Mouse (Mus musculus): ENCODE measurements at regions not wholly inside any gene's neighbourhood (a gene's known extent, or its start where the extent isn't known, plus 50 kb on each side); places are given as distances from the start of the nearest gene placed in this dataset.
"Not testable (repeated sequence)": the region's sequence is repeated elsewhere in the genome, so short reads cannot be mapped to it uniquely, and the experiment has no call there.

- WGBS = 33% methylated on average over 7 of the region's 7 CpGs
- ATAC-seq (ENCODE audit: borderline replicate concordance, extremely low read depth, low FRiP score, low TSS enrichment) = no peak
Observed at GRCm38 (mm10) chr15:5817901-5818576, 481.5 kb upstream of the Dab2 start.

DNA sequence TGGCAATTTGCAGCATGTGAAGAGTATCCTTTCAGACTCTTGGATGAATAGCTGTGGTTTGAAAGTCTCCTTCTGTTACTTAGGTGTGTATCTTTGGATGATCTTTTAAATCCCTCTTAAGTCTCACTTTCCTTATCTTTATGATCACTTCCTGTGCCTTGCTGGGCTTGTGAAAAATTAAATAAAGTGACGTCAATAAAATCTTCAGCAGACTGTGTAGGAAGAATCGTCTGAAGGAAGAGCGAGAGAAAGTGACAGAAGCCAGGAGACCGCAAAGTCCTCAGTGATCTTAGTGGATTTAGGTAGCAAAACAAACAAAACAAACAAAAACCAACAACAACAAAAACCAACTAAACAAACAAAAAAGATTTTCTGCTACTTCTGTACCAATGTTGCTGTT lies 459.6 kb upstream of the Dab2 start:
- ATAC-seq (ENCODE audit: borderline replicate concordance, extremely low read depth, low FRiP score, low TSS enrichment) = no peak
- H3K36me3 ChIP-seq = no peaks in the 10 kb centered on the region
- no peaks in the 10 kb centered on the region for H3K27me3 ChIP-seq
- H3K9ac ChIP-seq = no peak overlapping the region
- H3K27ac ChIP-seq = no peak overlapping the region
- H3K4me1 ChIP-seq = no peaks in the 10 kb centered on the region
- H3K4me2 ChIP-seq = no peak overlapping the region
- H3K9me3 ChIP-seq = no peaks in the 10 kb centered on the region
- no peak overlapping the region for H3K4me3 ChIP-seq
- 63% methylated on average over 4 of the region's 4 CpGs for WGBS

More at GRCm38 (mm10) chr15:5817901-5818576, 481.5 kb upstream of the Dab2 start:
- H3K9me3 ChIP-seq = no peaks in the 10 kb centered on the region
- H3K9ac ChIP-seq = no peak overlapping the region
- no peak overlapping the region for H3K27ac ChIP-seq
- H3K4me2 ChIP-seq = no peak overlapping the region
- H3K27me3 ChIP-seq = no peaks in the 10 kb centered on the region
- H3K4me3 ChIP-seq = no peak overlapping the region
- no peaks in the 10 kb centered on the region for H3K36me3 ChIP-seq
- no peaks in the 10 kb centered on the region for H3K4me1 ChIP-seq

DNA sequence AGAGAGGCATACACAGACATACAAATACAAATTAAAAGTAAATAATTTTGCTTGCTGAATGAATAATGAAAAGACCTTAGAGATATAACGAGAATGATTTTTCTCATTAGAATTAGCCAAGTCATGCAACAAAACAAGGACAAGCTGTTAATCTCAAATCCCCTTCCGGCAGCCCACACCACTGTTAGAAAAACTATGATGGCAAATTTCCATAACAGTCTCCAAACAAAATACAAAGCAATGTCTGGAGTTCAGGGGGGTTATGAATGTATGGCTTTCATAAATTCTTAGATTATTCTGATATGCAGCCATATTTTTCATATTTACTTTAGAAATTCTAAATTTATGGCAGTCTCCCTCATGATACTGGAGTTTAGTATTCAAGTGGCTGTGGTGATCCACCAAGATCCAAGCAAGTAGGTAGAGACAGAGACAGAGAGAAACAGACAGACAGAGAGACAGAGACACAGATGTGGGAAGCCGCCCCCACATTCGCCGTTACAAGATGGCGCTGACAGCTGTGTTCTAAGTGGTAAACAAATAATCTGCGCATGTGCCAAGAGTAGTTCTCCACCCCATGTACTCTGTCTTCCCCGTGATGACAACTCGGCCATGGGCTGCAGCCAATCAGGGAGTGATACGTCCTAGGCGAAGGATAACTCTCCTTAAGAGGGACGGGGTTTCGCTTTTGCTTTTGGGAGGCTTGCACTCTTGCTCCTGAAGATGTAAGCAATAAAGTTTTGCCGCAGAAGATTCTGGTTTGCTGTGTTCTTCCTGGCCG lies 458.0 kb upstream of the Dab2 start:
- ATAC-seq (ENCODE audit: borderline replicate concordance, extremely low read depth, low FRiP score, low TSS enrichment); H3K27me3 ChIP-seq: not testable (repeated sequence)
- WGBS = 84% methylated on average over 15 of the region's 15 CpGs

GRCm38 (mm10) chr15:5846571-5846970 lies 453.0 kb upstream of the Dab2 start:
- Histone ChIP-seq H3K4me1 (no peaks in the 10 kb centered on the region), H3K27me3 (no peaks in the 10 kb centered on the region), H3K27ac (no peak overlapping the region), H3K9me3 (no peaks in the 10 kb centered on the region), H3K9ac (no peak overlapping the region), H3K4me2 (no peak overlapping the region), H3K4me3 (no peak overlapping the region), H3K36me3 (no peaks in the 10 kb centered on the region)
- 87% methylated on average over 5 of the region's 5 CpGs for WGBS
- ATAC-seq (ENCODE audit: borderline replicate concordance, extremely low read depth, low FRiP score, low TSS enrichment) = no peak

More for the DNA sequence above, 458.0 kb upstream of the Dab2 start:
- H3K9me3 ChIP-seq, H3K4me2 ChIP-seq, H3K4me3 ChIP-seq, H3K4me1 ChIP-seq, H3K36me3 ChIP-seq, H3K27ac ChIP-seq, H3K9ac ChIP-seq: not testable (repeated sequence)

DNA sequence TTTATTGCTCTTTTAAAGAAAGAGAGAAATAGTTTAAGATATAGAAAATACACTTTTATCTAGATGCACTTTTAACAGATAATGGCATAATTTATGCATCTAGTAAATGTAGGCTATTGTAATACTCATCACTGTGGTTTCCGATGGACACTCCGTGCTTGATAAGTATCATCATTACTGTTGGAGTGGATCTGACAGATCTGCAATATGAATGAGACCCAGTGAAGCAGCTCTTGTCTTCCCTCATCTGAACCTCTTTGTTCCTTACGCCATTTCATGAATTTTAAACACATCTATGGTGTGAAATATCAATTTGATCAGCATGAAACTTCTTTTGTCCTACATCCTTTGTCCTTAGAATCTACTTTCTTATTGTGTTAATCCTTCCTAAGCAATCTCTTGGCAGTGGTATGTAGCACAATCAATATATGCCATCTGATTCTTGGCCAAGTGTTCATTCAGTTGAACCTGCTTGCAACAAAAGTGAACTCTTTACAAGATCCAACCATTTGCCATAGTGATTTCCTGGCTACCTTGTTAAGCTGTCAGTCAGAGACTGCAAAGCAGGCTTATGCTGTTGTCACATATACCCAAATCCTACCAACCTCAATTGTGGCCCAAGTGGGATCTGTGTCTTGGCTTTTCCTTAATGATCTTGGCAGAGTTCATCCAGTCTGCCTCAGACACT lies 452.0 kb upstream of the Dab2 start:
- Histone ChIP-seq H3K27me3 (no peaks in the 10 kb centered on the region), H3K9me3 (no peaks in the 10 kb centered on the region), H3K36me3 (no peaks in the 10 kb centered on the region), H3K4me1 (no peaks in the 10 kb centered on the region), H3K4me2 (no peak overlapping the region), H3K9ac (no peak overlapping the region), H3K27ac (no peak overlapping the region), H3K4me3 (no peak overlapping the region)
- WGBS = 88% methylated on average over 3 of the region's 3 CpGs
- no peak for ATAC-seq (ENCODE audit: borderline replicate concordance, extremely low read depth, low FRiP score, low TSS enrichment)

DNA sequence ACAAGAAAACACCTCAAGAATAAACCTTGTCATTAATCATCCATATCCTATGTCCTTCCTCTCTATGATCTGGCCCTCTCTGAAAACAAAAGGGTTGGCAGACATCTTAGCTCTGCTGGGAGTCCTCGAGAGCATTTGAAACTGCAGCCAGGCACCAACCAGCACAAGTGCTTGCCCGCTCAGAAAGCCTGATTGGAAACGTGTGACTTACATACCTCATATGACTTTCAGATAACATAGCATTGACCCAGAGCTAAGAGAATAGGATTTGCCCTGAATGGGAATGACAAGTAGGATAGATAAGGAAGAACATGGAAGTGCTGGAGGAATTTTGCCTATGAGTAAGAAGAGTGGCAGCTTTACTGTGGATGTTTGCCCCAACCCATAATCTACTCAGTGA lies 447.1 kb upstream of the Dab2 start:
- no peak overlapping the region for H3K4me3 ChIP-seq
- no peak overlapping the region for H3K4me2 ChIP-seq
- no peak overlapping the region for H3K27ac ChIP-seq
- 38% methylated on average over 3 of the region's 3 CpGs for WGBS
- no peaks in the 10 kb centered on the region for H3K36me3 ChIP-seq
- no peaks in the 10 kb centered on the region for H3K9me3 ChIP-seq
- no peaks in the 10 kb centered on the region for H3K4me1 ChIP-seq
- no peak for ATAC-seq (ENCODE audit: borderline replicate concordance, extremely low read depth, low FRiP score, low TSS enrichment)
- H3K9ac ChIP-seq = no peak overlapping the region
- H3K27me3 ChIP-seq = no peaks in the 10 kb centered on the region

GRCm38 (mm10) chr15:5869289-5869688 lies 430.3 kb upstream of the Dab2 start:
- no peaks in the 10 kb centered on the region for H3K36me3 ChIP-seq
- H3K4me1 ChIP-seq = no peaks in the 10 kb centered on the region
- H3K9me3 ChIP-seq = no peaks in the 10 kb centered on the region
- H3K4me3 ChIP-seq = no peak overlapping the region
- H3K27ac ChIP-seq = no peak overlapping the region
- H3K9ac ChIP-seq = no peak overlapping the region
- WGBS = 28% methylated on average over 12 of the region's 12 CpGs
- no peaks in the 10 kb centered on the region for H3K27me3 ChIP-seq
- peak overlapping the region; percentile 2; the same call in 1 of the 2 replicates for H3K4me2 ChIP-seq
- no peak for ATAC-seq (ENCODE audit: borderline replicate concordance, extremely low read depth, low FRiP score, low TSS enrichment)

DNA sequence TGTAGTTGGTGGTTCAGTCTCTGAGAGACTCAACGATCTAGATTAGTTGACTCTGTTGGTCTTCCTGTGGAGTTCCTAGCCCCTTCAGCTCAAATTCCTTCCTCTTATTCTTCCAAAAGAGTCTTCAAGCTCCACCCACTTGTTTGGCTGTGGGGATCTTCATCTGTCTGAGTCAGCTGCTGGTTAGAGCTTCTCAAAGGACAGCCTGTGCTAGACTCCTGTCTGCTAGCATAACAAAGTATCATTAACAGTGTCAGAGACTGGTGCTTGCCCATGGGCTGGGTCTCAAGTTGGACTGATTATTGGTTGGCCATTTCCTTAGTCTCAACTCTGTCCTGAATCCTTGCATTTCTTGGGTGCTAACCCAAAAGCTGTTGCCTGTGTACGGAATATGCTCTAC lies 429.7 kb upstream of the Dab2 start:
- Histone ChIP-seq H3K4me2 (no peak overlapping the region), H3K27ac (no peak overlapping the region), H3K4me1 (no peaks in the 10 kb centered on the region), H3K4me3 (no peak overlapping the region), H3K9ac (no peak overlapping the region), H3K9me3 (no peaks in the 10 kb centered on the region), H3K36me3 (no peaks in the 10 kb centered on the region), H3K27me3 (no peaks in the 10 kb centered on the region)
- 59% methylated on average over 2 of the region's 2 CpGs for WGBS
- no peak for ATAC-seq (ENCODE audit: borderline replicate concordance, extremely low read depth, low FRiP score, low TSS enrichment)

DNA sequence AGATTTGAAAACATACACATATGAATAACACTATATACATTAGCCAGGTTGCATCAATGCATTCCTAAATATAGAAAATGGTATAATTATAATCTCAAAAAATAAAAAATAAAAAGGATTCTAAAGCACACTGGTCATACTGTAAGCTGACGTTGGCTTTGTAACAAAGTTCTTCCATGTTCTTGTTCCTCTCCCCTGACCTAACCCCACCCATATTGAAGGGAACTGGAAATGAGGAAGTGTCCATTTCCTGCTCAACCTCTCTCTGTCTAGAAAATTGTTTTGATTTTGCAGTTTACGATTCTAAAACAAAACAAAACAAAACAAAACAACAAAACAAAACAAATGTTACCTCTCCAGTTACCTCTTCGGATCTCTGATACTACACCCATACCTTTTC lies 427.5 kb upstream of the Dab2 start:
- H3K9ac ChIP-seq = no peak overlapping the region
- H3K4me2 ChIP-seq = no peak overlapping the region
- H3K27ac ChIP-seq = no peak overlapping the region
- no peaks in the 10 kb centered on the region for H3K4me1 ChIP-seq
- no peak overlapping the region for H3K4me3 ChIP-seq
- no peak for ATAC-seq (ENCODE audit: borderline replicate concordance, extremely low read depth, low FRiP score, low TSS enrichment)
- WGBS = 77% methylated on average over 3 of the region's 3 CpGs
- no peaks in the 10 kb centered on the region for H3K9me3 ChIP-seq
- H3K36me3 ChIP-seq = no peaks in the 10 kb centered on the region
- no peaks in the 10 kb centered on the region for H3K27me3 ChIP-seq

- H3K27me3 ChIP-seq = no peaks in the 10 kb centered on the region
- H3K27ac ChIP-seq = no peak overlapping the region
- H3K9me3 ChIP-seq = no peaks in the 10 kb centered on the region
- WGBS = 76% methylated on average over 5 of the region's 5 CpGs
- H3K36me3 ChIP-seq = no peaks in the 10 kb centered on the region
- no peak overlapping the region for H3K4me2 ChIP-seq
- H3K4me3 ChIP-seq = no peak overlapping the region
- ATAC-seq (ENCODE audit: borderline replicate concordance, extremely low read depth, low FRiP score, low TSS enrichment) = no peak
- H3K4me1 ChIP-seq = no peaks in the 10 kb centered on the region
- no peak overlapping the region for H3K9ac ChIP-seq
Observed at GRCm38 (mm10) chr15:5877749-5878148, 421.8 kb upstream of the Dab2 start.

GRCm38 (mm10) chr15:5891188-5891587 lies 408.4 kb upstream of the Dab2 start:
- H3K4me1 ChIP-seq = no peaks in the 10 kb centered on the region
- WGBS = 76% methylated on average over 3 of the region's 3 CpGs
- ATAC-seq (ENCODE audit: borderline replicate concordance, extremely low read depth, low FRiP score, low TSS enrichment) = no peak
- H3K9ac ChIP-seq = no peak overlapping the region
- no peaks in the 10 kb centered on the region for H3K27me3 ChIP-seq
- no peak overlapping the region for H3K4me2 ChIP-seq
- H3K4me3 ChIP-seq = no peak overlapping the region
- H3K36me3 ChIP-seq = no peaks in the 10 kb centered on the region
- H3K27ac ChIP-seq = no peak overlapping the region
- H3K9me3 ChIP-seq = no peaks in the 10 kb centered on the region

DNA sequence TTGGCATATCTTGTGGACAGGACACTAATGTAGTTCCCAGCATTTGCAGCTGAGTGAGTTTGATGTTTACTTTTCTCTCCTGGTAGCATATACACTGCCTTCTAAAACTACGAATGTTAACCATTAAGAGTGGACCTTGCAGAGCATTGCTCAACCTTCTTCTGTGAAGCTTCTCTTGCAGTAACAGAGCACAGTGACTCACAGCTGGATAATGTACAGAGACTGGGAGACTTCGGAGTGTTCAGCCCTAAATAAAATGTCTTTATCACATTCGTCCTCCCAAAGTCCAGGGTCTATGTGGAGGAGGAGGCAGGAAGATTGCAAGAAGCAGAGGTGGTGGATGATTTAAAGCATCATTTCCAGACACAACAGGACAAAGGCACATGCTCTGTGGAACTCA lies 407.6 kb upstream of the Dab2 start:
- no peaks in the 10 kb centered on the region for H3K36me3 ChIP-seq
- H3K27me3 ChIP-seq = no peaks in the 10 kb centered on the region
- no peaks in the 10 kb centered on the region for H3K9me3 ChIP-seq
- WGBS = 30% methylated on average over 3 of the region's 3 CpGs
- no peak overlapping the region for H3K4me3 ChIP-seq
- no peak overlapping the region for H3K9ac ChIP-seq
- no peak overlapping the region for H3K27ac ChIP-seq
- no peak overlapping the region for H3K4me2 ChIP-seq
- no peaks in the 10 kb centered on the region for H3K4me1 ChIP-seq
- ATAC-seq (ENCODE audit: borderline replicate concordance, extremely low read depth, low FRiP score, low TSS enrichment) = peak; percentile 72; the same call in 1 of the 2 replicates

All from lung, embryonic 15.5 days (tissue).